Mouse (Mus musculus) thymus, postnatal 0 days (tissue): Measurements from ENCODE around the gene Snx12. TPM values are rescaled to one million over a fixed set of nuclear protein-coding genes. Genes with fewer than 3 reads are reported as not detected.
"Not testable (repeated sequence)": the region's sequence is repeated elsewhere in the genome, so short reads cannot be mapped to it uniquely, and the experiment has no call there.

Experiments
- DNase-seq: peaks from one replicate; pipeline ENCODE4 v3.0.0-alpha.2; 2015; ENCODE audit warnings: low spot score
- polyA plus RNA-seq: library from polyadenylated mRNA; unstranded; fragments of >200 nt; fragmentation: Nextera tagmentation; extraction: Ambion mirVana; gene quantifications from 2 replicates; pipeline ENCODE4 v1.2.1, GENCODE M21; 2015

Snx12 gene
- polyA plus RNA-seq, 1 experiment from 2014 or later, result 38.6 TPM

GRCm38 (mm10) chrX:101147506-101147905 is 74.9 kb downstream of the Snx12 start:
- DNase-seq, result no peak

GRCm38 (mm10) chrX:101131992-101132791 is 90.2 kb downstream of the Snx12 start:
- DNase-seq, result peak; percentile 62

GRCm38 (mm10) chrX:101131001-101131400 is 91.4 kb downstream of the Snx12 start:
- DNase-seq, result peak; percentile 56

- no peak for DNase-seq
Measured at GRCm38 (mm10) chrX:101128559-101128958, 93.8 kb downstream of the Snx12 start.

GRCm38 (mm10) chrX:101126977-101127376 is 95.4 kb downstream of the Snx12 start:
- DNase-seq, result no peak

GRCm38 (mm10) chrX:101126474-101126955 is 95.8 kb downstream of the Snx12 start:
- no peak for DNase-seq

GRCm38 (mm10) chrX:101120546-101120945 is 101.8 kb downstream of the Snx12 start:
- DNase-seq, result no peak

- no peak for DNase-seq
Measured at GRCm38 (mm10) chrX:101085920-101086319, 136.4 kb downstream of the Snx12 start, which contains the start of gene Slc7a3. Slc7a3 (minus strand) TSS chrX:101086020.

GRCm38 (mm10) chrX:101085211-101085610 is 137.2 kb downstream of the Snx12 start:
- not testable (repeated sequence) for DNase-seq

- DNase-seq, result no peak
Measured at GRCm38 (mm10) chrX:101084192-101084591, 138.2 kb downstream of the Snx12 start.

GRCm38 (mm10) chrX:101065245-101065644 is 157.1 kb downstream of the Snx12 start:
- no peak for DNase-seq

- no peak for DNase-seq
Measured at GRCm38 (mm10) chrX:101063503-101063902, 158.9 kb downstream of the Snx12 start.

- DNase-seq, result no peak
Measured at GRCm38 (mm10) chrX:101059541-101059940, 162.8 kb downstream of the Snx12 start, which contains the start of gene Tex11. Tex11 (minus strand) TSS chrX:101059667.

Other genes starting within 250 kb of the Snx12 start
- 0.10 and 2.3 TPM in 2 replicates for gene Tex11, start 162.9 kb downstream of the Snx12 start, polyA plus RNA-seq
- 0.55 and 0.84 TPM in 2 replicates for gene Slc7a3, start 136.5 kb downstream of the Snx12 start, polyA plus RNA-seq
- gene Foxo4, start 32.0 kb upstream of the Snx12 start, polyA plus RNA-seq, result 2.9 and 4.2 TPM in 2 replicates
- 0.64 and 1.1 TPM in 2 replicates for gene Gm614, start 41.4 kb upstream of the Snx12 start, polyA plus RNA-seq
- 334 and 367 TPM in 2 replicates for gene Il2rg, start 45.7 kb upstream of the Snx12 start, polyA plus RNA-seq
- gene Gm20489, start 46.5 kb upstream of the Snx12 start, polyA plus RNA-seq, result not detected in 2 replicates
- 25.8 and 33.0 TPM in 2 replicates for gene Med12, start 51.5 kb upstream of the Snx12 start, polyA plus RNA-seq
- gene Nlgn3, start 76.6 kb upstream of the Snx12 start, polyA plus RNA-seq, result 0.09 and 0.12 TPM in 2 replicates
- 0.09 TPM in 1 of 2 replicates, not detected in the other for gene Gjb1, start 153.8 kb upstream of the Snx12 start, polyA plus RNA-seq
- gene Zmym3, start 198.3 kb upstream of the Snx12 start, polyA plus RNA-seq, result 23.9 and 26.8 TPM in 2 replicates
- 313 and 367 TPM in 2 replicates for gene Nono, start 206.8 kb upstream of the Snx12 start, polyA plus RNA-seq
- 1.1 and 1.2 TPM in 2 replicates for gene Itgb1bp2, start 226.5 kb upstream of the Snx12 start, polyA plus RNA-seq